Mouse (Mus musculus) adrenal gland, postnatal 14 days (tissue): Measurements from ENCODE around the gene Il11ra1. TPM values are rescaled to one million over a fixed set of nuclear protein-coding genes. Genes with fewer than 3 reads are reported as not detected.
"Not testable (repeated sequence)": the region's sequence is repeated elsewhere in the genome, so short reads cannot be mapped to it uniquely, and the experiment has no call there.

ENCODE experiments used
- DNase-seq: peaks from one replicate; pipeline ENCODE4 v3.0.0; 2021; ENCODE audit warnings: mixed read lengths
- total RNA-seq: library from RNA; stranded (reverse); gene quantifications from 2 replicates; pipeline ENCODE4 v1.2.3, GENCODE M21; 2021

Il11ra1 gene
- total RNA-seq, 1 experiment from 2014 or later = 60.2 TPM

DNA sequence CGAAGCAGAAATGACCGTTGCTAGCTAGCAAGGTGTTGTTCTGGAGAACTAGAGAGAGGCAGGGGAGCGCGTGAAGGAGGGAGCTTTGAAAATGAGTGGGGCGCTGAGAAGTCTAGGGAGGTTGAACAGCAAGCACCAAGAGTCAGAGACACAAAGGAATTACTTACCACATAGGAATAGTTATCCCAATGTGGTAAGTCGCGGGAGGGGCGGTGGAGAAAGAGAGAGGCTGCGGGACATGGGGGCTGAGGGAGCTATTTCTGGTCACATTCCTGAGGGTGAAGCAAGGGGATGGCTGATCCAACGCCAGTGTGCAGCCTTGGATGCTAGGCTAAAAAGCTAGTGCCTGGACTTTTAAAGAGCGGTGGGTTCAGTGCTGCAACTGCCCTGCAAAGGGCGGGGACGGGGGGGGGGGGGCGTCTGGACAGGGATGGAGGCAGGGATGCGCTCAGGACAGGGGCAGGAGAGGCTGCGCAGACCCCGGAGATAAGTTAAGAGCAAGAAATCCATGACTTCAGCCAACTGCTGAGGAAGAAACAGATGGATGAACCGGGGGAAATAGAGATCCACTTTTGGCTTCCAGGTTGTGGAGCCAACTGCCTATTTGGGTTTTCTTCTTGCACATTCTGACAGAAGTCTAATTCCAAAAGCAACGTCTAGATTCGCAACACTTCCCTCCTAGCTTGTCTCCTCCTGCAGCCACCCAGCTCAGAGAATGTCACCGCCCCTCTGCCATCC lies 82.1 kb downstream of the Il11ra1 start:
- not testable (repeated sequence) for DNase-seq

DNA sequence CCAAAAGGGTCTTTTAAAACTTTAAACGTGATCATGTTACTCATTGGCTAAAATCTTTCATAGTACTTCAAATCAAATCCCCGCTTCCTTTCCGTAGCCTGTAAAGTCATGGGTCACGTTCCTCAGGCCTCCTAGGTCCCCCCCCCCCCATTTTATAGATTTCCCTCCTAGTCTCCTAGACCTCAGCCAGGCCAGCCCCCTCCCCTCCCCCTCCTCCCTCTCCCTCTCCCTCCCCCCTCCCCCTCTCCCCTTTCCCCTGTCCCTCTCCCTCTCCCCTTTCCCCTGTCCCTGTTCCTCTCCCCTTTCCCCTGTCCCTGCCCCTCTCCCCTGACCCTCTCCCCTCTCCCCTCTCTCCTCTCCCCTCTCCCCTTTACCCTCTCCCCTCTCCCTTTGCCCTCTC lies 82.9 kb downstream of the Il11ra1 start:
- not testable (repeated sequence) for DNase-seq

DNA sequence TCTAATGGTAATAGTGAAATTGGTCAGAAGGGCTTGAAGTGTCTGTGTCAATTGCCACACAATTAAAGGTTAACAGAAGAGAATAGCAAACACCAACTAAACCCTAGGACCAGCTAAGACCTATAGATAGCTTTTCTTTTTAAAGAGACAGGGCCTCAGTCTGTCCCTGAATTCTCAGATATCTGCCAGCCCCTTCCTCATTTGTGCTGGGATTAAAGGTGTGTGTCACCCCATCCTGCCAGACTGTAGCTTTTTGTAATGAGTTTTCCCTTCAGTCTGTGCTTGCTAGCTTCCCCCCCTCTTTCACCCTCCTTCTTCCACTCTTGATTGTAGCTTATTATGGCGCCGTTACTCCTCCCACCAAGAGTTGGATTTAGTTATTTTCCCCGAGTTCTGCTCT lies 83.4 kb downstream of the Il11ra1 start:
- not testable (repeated sequence) for DNase-seq

Other genes with a start within 250 kb of the Il11ra1 start
- 2.0 and 2.4 TPM in 2 replicates for gene Kif24, start 235.1 kb upstream of the Il11ra1 start, total RNA-seq
- gene Nudt2, start 234.8 kb upstream of the Il11ra1 start, total RNA-seq = 27.6 and 27.9 TPM in 2 replicates
- gene AI464131, start 196.9 kb upstream of the Il11ra1 start, total RNA-seq = 8.9 and 10.7 TPM in 2 replicates
- 0.41 and 0.94 TPM in 2 replicates for gene 1110017D15Rik, start 182.7 kb upstream of the Il11ra1 start, total RNA-seq
- 18.1 and 18.2 TPM in 2 replicates for gene Fam219a, start 130.5 kb upstream of the Il11ra1 start, total RNA-seq
- gene Dnaic1, start 130.2 kb upstream of the Il11ra1 start, total RNA-seq = 0.34 and 2.2 TPM in 2 replicates
- gene Enho, start 59.7 kb upstream of the Il11ra1 start, total RNA-seq = 3.5 and 6.9 TPM in 2 replicates
- gene Cntfr, start 2.9 kb upstream of the Il11ra1 start, total RNA-seq = 61.2 and 63.2 TPM in 2 replicates
- gene Rpp25l, start 13.5 kb downstream of the Il11ra1 start, total RNA-seq = 30.1 and 34.1 TPM in 2 replicates
- 106 and 110 TPM in 2 replicates for gene Dctn3, start 23.2 kb downstream of the Il11ra1 start, total RNA-seq
- not detected in 2 replicates for gene Arid3c, start 31.2 kb downstream of the Il11ra1 start, total RNA-seq
- 36.1 and 42.3 TPM in 2 replicates for gene Galt, start 55.2 kb downstream of the Il11ra1 start, total RNA-seq
- gene Sigmar1, start 56.2 kb downstream of the Il11ra1 start, total RNA-seq = 67.1 and 76.7 TPM in 2 replicates
- gene Ccl27a, start 74.3 kb downstream of the Il11ra1 start, total RNA-seq = 29.7 and 34.9 TPM in 2 replicates
- gene Gm21541, start 203.6 kb downstream of the Il11ra1 start, total RNA-seq = not detected in 2 replicates
- gene Gm20878, start 241.6 kb downstream of the Il11ra1 start, total RNA-seq = 4.2 and 4.8 TPM in 2 replicates